14 mouse cellular contexts compared by ENCODE assay signal in the genomic region with DNA sequence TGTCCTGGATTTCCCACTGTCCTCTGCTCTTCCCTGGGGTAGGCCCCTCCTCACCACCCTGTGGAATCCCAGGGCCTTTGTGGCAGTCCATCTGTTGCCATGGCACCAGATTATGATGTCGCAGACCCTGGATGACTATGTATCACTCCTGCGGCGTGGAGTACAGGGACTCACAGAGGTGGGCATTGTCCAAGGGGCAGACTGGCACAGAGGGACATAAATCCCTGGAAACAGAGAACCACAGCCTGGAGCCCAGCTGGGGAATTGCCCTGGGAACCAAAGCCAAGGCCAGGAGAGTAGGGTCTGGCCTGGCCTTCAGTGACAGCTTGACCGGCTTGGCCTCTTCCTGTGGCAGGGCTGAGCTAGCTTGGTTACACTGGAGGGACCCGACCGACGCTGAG. TPM values are rescaled to one million over a fixed set of nuclear protein-coding genes. Genes with fewer than 3 reads are reported as not detected.
DNase-seq lines count a peak whose midpoint lies in the region; ATAC-seq and TF ChIP-seq lines count a peak whose summit lies in the region.
"Had no signal": no experiment of that assay in that cellular context is flagged by ENCODE, and none has a peak within 500 bp of the region (broad histone marks: within the 10 kb centered on the region; RNA-seq: fewer than 3 reads in every experiment).

No protein-coding gene starts in this region.

- H3K27me3 ChIP-seq in forebrain, embryonic 10.5 days (ENCODE audit: poor library complexity, severe bottlenecking): no peaks in the 10 kb centered on the region
- no peaks in the 10 kb centered on the region for H3K27me3 ChIP-seq in hindbrain, postnatal 0 days (ENCODE audit: insufficient read depth, low read length)
- H3K27me3 ChIP-seq in neural tube, embryonic 15.5 days (replicated peaks): no peaks in the 10 kb centered on the region
- H3K27me3 ChIP-seq: embryonic facial prominence, embryonic 15.5 days; lung, embryonic 15.5 days had no signal

- TF ChIP-seq CTCF in hindbrain, postnatal 0 days (IDR thresholded peaks at IDR 0.05; ENCODE audit: low read depth): no peak

- H3K4me1 ChIP-seq in forebrain, embryonic 10.5 days: peaks cover 100% of the 10 kb centered on the region
- H3K4me1 ChIP-seq in hindbrain, postnatal 0 days (ENCODE audit: insufficient read depth, low read length): peaks cover 75% of the 10 kb centered on the region
- H3K4me1 ChIP-seq in neural tube, embryonic 15.5 days: peaks cover 100% of the 10 kb centered on the region

- DNase-seq in cerebellum, adult 18-20 months: peak; percentile 50 to 55
- no peak for DNase-seq in cerebellum, postnatal 4 days (ENCODE audit: low spot score in 2 of 2)
- DNase-seq in forebrain, embryonic 10.5 days (ENCODE audit: extremely low spot score, low spot score): peak; percentile 56
- peak; percentile 72 for DNase-seq in hindbrain, postnatal 0 days (ENCODE audit: low spot score)
- no peak for DNase-seq in adrenal gland, postnatal 14 days
- no peak for DNase-seq in right cerebral cortex, postnatal 36 days (ENCODE audit: low spot score in 2 of 2)
- no peak for DNase-seq in kidney, postnatal 10 days
- DNase-seq: adrenal gland, postnatal 10 days; heart, postnatal 14 days; kidney, postnatal 25 days had no signal

- H3K4me2 ChIP-seq in hindbrain, postnatal 0 days (ENCODE audit: low read depth, low read length): no peak overlapping the region
- no peak overlapping the region for H3K4me2 ChIP-seq in neural tube, embryonic 15.5 days
- H3K4me2 ChIP-seq: embryonic facial prominence, embryonic 15.5 days; limb, embryonic 12.5 days; lung, embryonic 15.5 days had no signal

- peak; percentile 79 for ATAC-seq in hindbrain, postnatal 0 days
- ATAC-seq in neural tube, embryonic 15.5 days (ENCODE audit: low FRiP score): 0 out of 2 replicates have a peak, but pooled peaks have one; percentile 11

- peak overlapping the region; percentile 1; the same call in 1 of the 2 replicates for H3K4me3 ChIP-seq in forebrain, embryonic 10.5 days
- H3K4me3 ChIP-seq in hindbrain, postnatal 0 days (ENCODE audit: low read length): no peak overlapping the region
- H3K4me3 ChIP-seq in neural tube, embryonic 15.5 days (replicated peaks): no peak overlapping the region
- H3K4me3 ChIP-seq: embryonic facial prominence, embryonic 15.5 days; limb, embryonic 12.5 days; lung, embryonic 15.5 days had no signal

- 53% methylated on average over 7 of the region's 7 CpGs for WGBS in forebrain, embryonic 10.5 days
- WGBS in hindbrain, postnatal 0 days: 19% methylated on average over 7 of the region's 7 CpGs
- 10% methylated on average over 7 of the region's 7 CpGs for WGBS in neural tube, embryonic 15.5 days

- peak overlapping the region; percentile 85 for H3K27ac ChIP-seq in forebrain, embryonic 10.5 days
- peak overlapping the region; percentile 67 for H3K27ac ChIP-seq in hindbrain, postnatal 0 days
- peak overlapping the region; percentile 78 for H3K27ac ChIP-seq in neural tube, embryonic 15.5 days (replicated peaks)
- H3K27ac ChIP-seq: embryonic facial prominence, embryonic 15.5 days; limb, embryonic 12.5 days; lung, embryonic 15.5 days had no signal

- H3K36me3 ChIP-seq in forebrain, embryonic 10.5 days (replicated peaks): peaks cover 23% of the 10 kb centered on the region
- no peaks in the 10 kb centered on the region for H3K36me3 ChIP-seq in hindbrain, postnatal 0 days (ENCODE audit: insufficient read depth, low read length)
- H3K36me3 ChIP-seq in neural tube, embryonic 15.5 days: no peaks in the 10 kb centered on the region; the same call in 1 of the 2 replicates
- H3K36me3 ChIP-seq: embryonic facial prominence, embryonic 15.5 days; limb, embryonic 12.5 days; lung, embryonic 15.5 days had no signal

- no peak overlapping the region for H3K9ac ChIP-seq in hindbrain, postnatal 0 days (replicated peaks; ENCODE audit: low read length)
- no peak overlapping the region for H3K9ac ChIP-seq in neural tube, embryonic 15.5 days (replicated peaks)
- H3K9ac ChIP-seq: embryonic facial prominence, embryonic 15.5 days; limb, embryonic 12.5 days; lung, embryonic 15.5 days had no signal

- H3K9me3 ChIP-seq in forebrain, embryonic 10.5 days: no peaks in the 10 kb centered on the region
- no peaks in the 10 kb centered on the region for H3K9me3 ChIP-seq in hindbrain, postnatal 0 days (ENCODE audit: low read length)
- no peaks in the 10 kb centered on the region for H3K9me3 ChIP-seq in neural tube, embryonic 15.5 days (replicated peaks)
- H3K9me3 ChIP-seq: embryonic facial prominence, embryonic 15.5 days; limb, embryonic 12.5 days; lung, embryonic 15.5 days had no signal

RNA-seq across cellular contexts. Expression of a gene that starts 28.8 kb away (rescaled TPM):
- 11.2 and 11.3 TPM in 2 replicates for polyA plus RNA-seq in forebrain, embryonic 10.5 days (2016; fragmentation: Nextera tagmentation; extraction: Ambion mirVana)
- total RNA-seq in hindbrain, postnatal 0 days (2014; rRNA removed): 62.2 and 65.9 TPM in 2 replicates
- polyA plus RNA-seq in hindbrain, postnatal 0 days (2015; fragmentation: Nextera tagmentation; extraction: Ambion mirVana): 33.9 and 34.5 TPM in 2 replicates
- 48.8 and 62.8 TPM in 2 replicates for polyA plus RNA-seq in neural tube, embryonic 15.5 days (2015; fragmentation: Nextera tagmentation; extraction: Ambion mirVana)
- 5.0 and 5.2 TPM in 2 replicates for total RNA-seq in adrenal gland, postnatal 14 days (2021)

RNA-seq across cellular contexts. Expression of a gene that starts 48.7 kb away (rescaled TPM):
- polyA plus RNA-seq in forebrain, embryonic 10.5 days (2016; fragmentation: Nextera tagmentation; extraction: Ambion mirVana): 245 and 247 TPM in 2 replicates
- 31.7 and 35.4 TPM in 2 replicates for total RNA-seq in hindbrain, postnatal 0 days (2014; rRNA removed)
- 124 and 129 TPM in 2 replicates for polyA plus RNA-seq in hindbrain, postnatal 0 days (2015; fragmentation: Nextera tagmentation; extraction: Ambion mirVana)
- 105 and 120 TPM in 2 replicates for polyA plus RNA-seq in neural tube, embryonic 15.5 days (2015; fragmentation: Nextera tagmentation; extraction: Ambion mirVana)
- 91.3 and 98.1 TPM in 2 replicates for total RNA-seq in adrenal gland, postnatal 14 days (2021)

RNA-seq across cellular contexts. Expression of a gene that starts 58.8 kb away (rescaled TPM):
- 102 and 105 TPM in 2 replicates for polyA plus RNA-seq in forebrain, embryonic 10.5 days (2016; fragmentation: Nextera tagmentation; extraction: Ambion mirVana)
- 33.2 and 58.3 TPM in 2 replicates for total RNA-seq in hindbrain, postnatal 0 days (2014; rRNA removed)
- polyA plus RNA-seq in hindbrain, postnatal 0 days (2015; fragmentation: Nextera tagmentation; extraction: Ambion mirVana): 110 and 111 TPM in 2 replicates
- polyA plus RNA-seq in neural tube, embryonic 15.5 days (2015; fragmentation: Nextera tagmentation; extraction: Ambion mirVana): 93.6 and 105 TPM in 2 replicates
- total RNA-seq in adrenal gland, postnatal 14 days (2021): 75.3 and 75.4 TPM in 2 replicates

Comparison
In these comparisons a context has a peak if more than half of its experiments do, and no peak if none do; other contexts are left out.
1. DNase-seq: peak in cerebellum, adult 18-20 months (2 of 2), forebrain, embryonic 10.5 days (single experiment) and hindbrain, postnatal 0 days (single experiment); none in cerebellum, postnatal 4 days (0 of 2), adrenal gland, postnatal 14 days (single experiment), right cerebral cortex, postnatal 36 days (0 of 2) and kidney, postnatal 10 days (single experiment).
2. Peak in every context shown above with its lines, with median percentiles within 50 percentile points of each other: H3K27ac ChIP-seq.